Mouse (Mus musculus) heart, postnatal 10 days (tissue): ENCODE data around the gene Gm3239. TPM values are rescaled to one million over a fixed set of nuclear protein-coding genes. Genes with fewer than 3 reads are reported as not detected.
"Not testable (repeated sequence)": the region's sequence is repeated elsewhere in the genome, so short reads cannot be mapped to it uniquely, and the experiment has no call there.

Experiments used
- DNase-seq, 2 experiments: peaks; one replicate each; pipeline ENCODE4 v3.0.0; 2021
- intact Hi-C: fragments of 180-260 bp; cut with DNase I; formaldehyde crosslinking; loops from one replicate; pipeline ENCODE4 v1.15.1; 2025
- total RNA-seq, 2 experiments: library from RNA; stranded (reverse); gene quantifications; 2 replicates each; pipeline ENCODE4 v1.2.3; 2021

The Gm3239 gene
- not detected for total RNA-seq

DNA sequence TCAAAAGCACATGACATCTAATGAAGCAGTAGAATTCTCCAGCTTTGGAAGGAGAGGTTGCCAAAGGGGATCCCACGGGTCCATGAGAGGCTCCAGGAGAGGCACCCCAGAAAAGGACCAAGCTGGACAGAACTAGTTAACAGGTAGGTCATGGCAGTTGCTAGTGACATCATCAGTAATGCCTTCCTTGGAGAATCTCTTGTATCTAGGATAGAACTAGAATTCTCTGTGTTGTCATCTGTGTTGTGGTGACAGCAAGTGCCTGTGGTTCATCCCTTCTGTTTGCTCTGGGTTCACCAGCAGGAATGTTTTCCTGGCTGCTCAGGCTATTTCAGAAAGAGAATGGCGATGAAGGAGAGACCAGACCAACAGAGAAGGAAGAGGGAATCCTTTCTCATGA is at the start of gene Gm3239:
Gene Gm3239 (plus strand): TSS at position 301 of the 400 bp plus-strand sequence.
- intact Hi-C loops, DNase-seq: not testable (repeated sequence)

DNA sequence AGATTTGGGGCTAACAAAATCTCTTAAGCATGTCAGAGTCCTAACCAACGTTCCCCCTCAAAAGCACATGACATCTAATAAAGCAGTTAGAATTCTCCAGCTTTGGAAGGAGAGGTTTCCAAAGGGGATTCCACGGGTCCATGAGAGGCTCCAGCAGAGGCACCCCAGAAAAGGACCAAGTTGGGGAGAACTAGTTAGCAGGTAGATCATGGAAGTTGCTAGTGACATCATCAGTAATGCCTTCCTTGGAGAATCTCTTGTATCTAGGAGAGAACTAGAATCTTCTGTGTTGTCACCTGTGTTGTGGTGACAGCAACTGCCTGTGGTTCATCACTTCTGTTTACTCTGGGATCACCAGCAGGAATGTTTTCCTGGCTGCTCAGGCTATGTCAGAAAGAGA is 31.9 kb upstream of the Gm3239 start, which contains the start of gene Gm8159:
Gene Gm8159 (plus strand): TSS at position 301 of the 400 bp plus-strand sequence.
- intact Hi-C loops, DNase-seq: not testable (repeated sequence)

DNA sequence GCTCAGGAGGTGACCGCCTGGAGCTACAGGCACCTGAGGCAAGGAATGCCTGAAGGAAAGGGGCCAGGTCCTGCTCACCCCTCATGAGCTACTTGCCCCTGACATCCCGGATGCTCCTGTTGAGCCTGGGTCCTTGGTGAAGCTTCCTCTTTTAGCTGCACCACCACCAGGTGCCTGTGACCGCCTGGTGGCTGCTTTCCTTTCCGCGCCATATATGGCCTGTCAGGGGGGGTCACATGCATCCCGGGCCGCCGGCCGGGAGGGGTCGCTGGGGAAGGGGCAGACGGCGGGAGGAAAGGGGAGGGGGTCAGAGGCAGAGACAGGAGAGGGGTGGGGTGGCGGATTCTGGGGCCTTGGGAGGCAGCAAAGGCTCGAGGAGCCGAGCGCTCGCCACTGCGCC is 14.7 kb upstream of the Gm3239 start:
- peak; percentile 10 for DNase-seq
- intact Hi-C loops, result not testable (repeated sequence)

DNA sequence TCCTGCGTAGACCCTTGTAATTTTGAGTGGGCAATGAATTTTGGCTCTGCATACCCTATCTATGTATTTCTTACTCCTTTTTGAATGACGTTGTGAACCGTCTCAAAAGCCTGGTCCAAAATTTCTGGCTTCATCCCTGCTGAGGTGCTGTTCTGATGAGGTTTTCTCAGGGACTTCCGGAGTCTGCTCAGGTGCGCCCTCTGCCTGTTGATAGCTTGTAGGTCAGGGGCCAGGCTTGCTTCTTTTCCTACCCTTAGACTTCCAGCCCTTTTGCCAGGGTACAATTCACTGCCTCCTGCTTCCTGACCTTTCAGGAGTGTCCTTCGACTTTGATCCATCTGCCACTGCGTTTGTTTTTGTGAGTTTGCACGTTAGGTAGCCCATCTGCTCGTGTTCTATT is 13.7 kb upstream of the Gm3239 start:
- intact Hi-C loops, result not testable (repeated sequence)

DNA sequence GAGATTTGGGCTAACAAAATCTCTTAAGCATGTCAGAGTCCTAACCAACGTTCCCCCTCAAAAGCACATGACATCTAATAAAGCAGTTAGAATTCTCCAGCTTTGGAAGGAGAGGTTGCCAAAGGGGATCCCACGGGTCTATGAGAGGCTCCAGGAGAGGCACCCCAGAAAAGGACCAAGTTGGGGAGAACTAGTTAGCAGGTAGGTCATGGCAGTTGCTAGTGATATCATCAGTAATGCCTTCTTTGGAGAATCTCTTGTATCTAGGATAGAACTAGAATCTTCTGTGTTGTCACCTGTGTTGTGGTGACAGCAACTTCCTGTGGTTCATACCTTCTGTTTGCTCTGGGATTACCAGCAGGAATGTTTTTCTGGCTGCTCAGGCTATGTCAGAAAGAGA is 44.9 kb downstream of the Gm3239 start, which contains the start of gene Gm7876:
Gene Gm7876 (plus strand): TSS at position 301 of the 400 bp plus-strand sequence.
- DNase-seq, intact Hi-C loops: not testable (repeated sequence)

More for the DNA sequence above, 13.7 kb upstream of the Gm3239 start:
- peak; percentile 2 to 17 for DNase-seq

Other genes with a start within 250 kb of the Gm3239 start
- gene Gm3164, start 248.7 kb upstream of the Gm3239 start, total RNA-seq, result under 1 TPM in 1 of 2 experiments, not detected in 1; 0.94 TPM
- not detected for gene Gm3173, start 233.2 kb upstream of the Gm3239 start, total RNA-seq
- not detected for gene Gm3182, start 182.4 kb upstream of the Gm3239 start, total RNA-seq
- gene Gm3047, start 108.8 kb upstream of the Gm3239 start, total RNA-seq, result not detected
- gene Gm8159, start 31.8 kb upstream of the Gm3239 start, total RNA-seq, result not detected
- gene Gm7876, start 45.0 kb downstream of the Gm3239 start, total RNA-seq, result not detected
- under 1 TPM; 0.29 to 0.35 TPM for gene Gm3252, start 62.6 kb downstream of the Gm3239 start, total RNA-seq
- gene Gm9602, start 112.1 kb downstream of the Gm3239 start, total RNA-seq, result not detected
- gene Gm3269, start 173.9 kb downstream of the Gm3239 start, total RNA-seq, result not detected
- 1 to 10 TPM; 2.4 to 6.4 TPM for gene Gm3264, start 191.4 kb downstream of the Gm3239 start, total RNA-seq
- not detected for gene Gm3278, start 228.2 kb downstream of the Gm3239 start, total RNA-seq